Mouse (Mus musculus) T-cell, adult 2 months (primary cell): ENCODE measurements around the gene Kif3c.
A peak's percentile ranks its signal among the peaks of the same experiment; 100 is the strongest.

Experiments
- DNase-seq: peaks from one replicate; pipeline ENCODE4 v3.0.0; 2022; ENCODE audit warnings: low spot score

Gene Kif3c

DNA sequence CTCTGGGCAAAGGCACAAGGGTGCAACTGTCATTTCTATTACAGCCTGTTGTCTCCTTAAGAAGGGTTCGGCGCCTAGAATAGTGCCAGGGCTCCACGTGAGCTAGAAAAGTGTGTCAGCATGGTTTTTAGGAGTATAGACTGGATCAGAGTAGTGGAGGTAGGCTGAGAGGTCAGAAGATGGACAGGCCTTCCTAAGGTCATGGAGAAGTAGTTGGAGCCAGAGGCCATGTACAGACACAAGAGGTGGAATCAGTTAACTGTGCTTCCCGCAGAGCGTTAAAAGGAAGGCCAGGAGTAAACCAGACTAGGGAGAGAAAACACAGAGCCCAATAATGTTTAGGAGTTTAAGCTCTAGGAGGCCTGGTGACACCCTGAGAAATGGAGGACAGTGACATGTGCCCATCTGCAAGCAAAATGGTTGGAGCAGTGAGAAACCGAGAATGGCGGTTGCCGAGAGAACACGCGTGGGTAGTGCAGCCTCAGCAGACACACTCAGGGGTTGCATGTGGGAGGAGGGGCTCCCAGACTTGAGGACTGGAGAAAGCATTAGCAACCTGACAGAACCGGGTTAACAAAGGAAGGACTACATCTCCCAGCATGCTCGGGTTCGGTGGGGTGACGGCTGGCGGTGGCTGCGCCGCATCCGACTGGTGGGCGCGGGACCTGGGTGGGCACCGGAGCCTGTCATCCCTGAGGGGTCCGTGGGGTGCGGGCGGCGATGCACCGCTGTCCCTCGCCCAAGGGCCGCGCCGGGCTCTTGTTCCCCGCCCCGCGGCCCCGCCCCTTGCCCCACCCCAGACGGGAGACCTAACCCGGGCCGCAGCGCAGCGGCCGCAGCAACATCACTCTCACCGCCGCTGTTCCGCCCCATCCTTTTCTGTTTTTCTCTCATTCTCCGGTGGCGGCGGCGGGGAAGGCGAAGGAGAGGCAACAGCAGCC lies at the start of gene Kif3c:
Kif3c (plus strand) TSS at position 625 of the 941 bp plus-strand sequence.
- DNase-seq: peak; percentile 64

DNA sequence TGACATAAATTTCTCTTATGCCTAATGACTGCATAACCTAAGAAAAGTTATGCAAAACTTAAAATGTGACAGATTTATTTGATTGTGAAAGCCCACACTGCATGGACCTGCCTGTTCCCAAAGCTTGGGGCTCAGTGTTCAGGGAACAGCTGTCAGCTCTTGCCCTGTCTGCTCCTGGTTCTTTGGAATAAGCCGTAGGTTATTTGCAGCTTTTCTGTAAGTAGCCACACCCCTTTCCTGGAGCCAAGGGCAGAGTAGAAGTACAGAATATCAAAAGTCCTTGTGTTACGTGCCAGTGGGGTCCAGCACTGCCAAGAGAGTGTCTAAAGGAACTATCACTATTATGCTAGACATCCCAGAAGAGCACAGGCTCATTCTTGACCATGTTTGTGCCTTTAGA lies 48.8 kb upstream of the Kif3c start:
- DNase-seq: no peak

- DNase-seq: no peak
These were observed 48.0 kb upstream of the Kif3c start for GRCm38 (mm10) chr12:3316937-3317336.

- no peak for DNase-seq
These were observed 45.6 kb upstream of the Kif3c start for GRCm38 (mm10) chr12:3319377-3319776.

- no peak for DNase-seq
These were observed 41.7 kb upstream of the Kif3c start for GRCm38 (mm10) chr12:3323241-3323640.

- no peak for DNase-seq
These were observed 39.7 kb upstream of the Kif3c start for GRCm38 (mm10) chr12:3325232-3325631.

- no peak for DNase-seq
These were observed 35.3 kb upstream of the Kif3c start for GRCm38 (mm10) chr12:3329677-3330076.

DNA sequence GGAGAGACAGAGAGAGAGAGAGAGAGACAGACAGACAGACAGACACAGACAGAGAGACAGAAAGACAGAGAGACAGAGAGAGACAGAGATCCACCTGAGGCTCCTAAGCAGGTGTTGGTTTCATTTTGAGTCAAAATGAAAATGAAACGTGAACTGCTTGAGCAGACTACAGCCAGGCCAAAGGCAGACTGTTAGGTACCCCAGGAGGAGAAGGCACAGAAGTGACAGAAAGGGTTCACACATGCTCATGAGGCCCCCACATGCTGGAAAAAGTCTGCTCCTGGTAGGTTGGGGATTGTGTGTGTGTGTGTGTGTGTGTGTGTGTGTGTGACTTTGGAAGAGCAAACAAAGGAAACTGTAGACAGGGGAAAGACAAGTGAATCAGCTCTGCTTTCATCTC lies 26.0 kb upstream of the Kif3c start:
- peak; percentile 28 for DNase-seq

- no peak for DNase-seq
These were observed 20.8 kb upstream of the Kif3c start for GRCm38 (mm10) chr12:3344155-3344554.

GRCm38 (mm10) chr12:3345038-3345437 lies 19.9 kb upstream of the Kif3c start:
- DNase-seq: no peak

- no peak for DNase-seq
These were observed 17.2 kb upstream of the Kif3c start for GRCm38 (mm10) chr12:3347682-3348081.

GRCm38 (mm10) chr12:3349387-3349786 lies 15.5 kb upstream of the Kif3c start:
- DNase-seq: no peak

DNA sequence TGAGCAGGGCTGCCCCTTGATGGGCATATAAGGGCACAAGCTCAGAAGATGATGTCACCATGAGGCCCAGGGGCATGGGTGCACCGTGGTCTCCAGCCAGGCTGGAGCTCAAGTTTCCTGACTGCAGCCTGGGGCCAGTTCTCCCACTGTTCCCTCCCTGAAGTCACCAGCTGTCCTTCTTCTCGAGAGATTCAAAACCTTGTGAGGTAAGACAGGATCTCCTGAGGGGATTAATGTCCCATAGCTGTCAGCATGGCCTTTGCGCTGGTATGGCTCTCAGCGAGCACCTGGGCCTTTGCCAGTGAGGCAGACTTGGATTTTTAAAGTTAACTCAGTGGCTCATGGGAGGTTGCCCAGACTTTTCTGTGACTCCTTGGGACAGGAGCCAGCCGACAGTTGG lies 14.8 kb upstream of the Kif3c start:
- no peak for DNase-seq

GRCm38 (mm10) chr12:3352216-3352615 lies 12.7 kb upstream of the Kif3c start:
- no peak for DNase-seq

GRCm38 (mm10) chr12:3355068-3355467 lies 9.9 kb upstream of the Kif3c start:
- DNase-seq: no peak

GRCm38 (mm10) chr12:3356824-3357223 lies 8.1 kb upstream of the Kif3c start:
- DNase-seq: peak; percentile 53

- peak; percentile 69 for DNase-seq
These were observed 5.6 kb upstream of the Kif3c start for GRCm38 (mm10) chr12:3359302-3359701.

DNA sequence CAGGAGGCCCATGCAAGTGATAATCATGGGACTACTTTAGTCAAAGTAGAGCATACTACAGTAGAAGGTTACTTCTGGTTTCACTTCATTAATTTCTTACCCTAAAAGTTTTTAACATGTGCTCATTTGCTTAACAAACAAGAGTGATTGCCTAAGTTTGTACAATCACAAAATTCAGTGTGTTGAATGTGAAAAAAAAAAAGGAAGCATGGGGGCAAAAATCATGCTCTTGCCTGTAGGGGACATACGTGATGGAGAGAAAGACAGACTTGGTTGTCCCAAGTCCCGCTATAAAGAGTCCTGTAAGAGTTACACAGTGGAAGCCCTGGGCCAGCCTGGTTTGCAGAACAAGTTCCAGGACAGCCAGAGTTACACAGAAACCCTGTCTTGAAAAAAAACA lies 4.9 kb upstream of the Kif3c start:
- DNase-seq: no peak

GRCm38 (mm10) chr12:3364076-3364475 lies 856 bp upstream of the Kif3c start:
- DNase-seq: no peak

- no peak for DNase-seq
These were observed 687 bp downstream of the Kif3c start for GRCm38 (mm10) chr12:3365449-3366189.

- no peak for DNase-seq
These were observed 1.4 kb downstream of the Kif3c start for GRCm38 (mm10) chr12:3366190-3366956.

GRCm38 (mm10) chr12:3366957-3367260 lies 2.0 kb downstream of the Kif3c start:
- DNase-seq: no peak

- no peak for DNase-seq
These were observed 3.8 kb downstream of the Kif3c start for GRCm38 (mm10) chr12:3368771-3369170.
